Mouse (Mus musculus) kidney, postnatal 25 days (tissue): Measurements from ENCODE around the gene Brca2.
"Not testable (repeated sequence)": the region's sequence is repeated elsewhere in the genome, so short reads cannot be mapped to it uniquely, and the experiment has no call there.

Source experiments
- DNase-seq, 2 experiments: peaks; one replicate each; pipeline ENCODE4 v3.0.0; 2021; ENCODE audit warnings: mixed read lengths in 2 of 2

Brca2 gene

DNA sequence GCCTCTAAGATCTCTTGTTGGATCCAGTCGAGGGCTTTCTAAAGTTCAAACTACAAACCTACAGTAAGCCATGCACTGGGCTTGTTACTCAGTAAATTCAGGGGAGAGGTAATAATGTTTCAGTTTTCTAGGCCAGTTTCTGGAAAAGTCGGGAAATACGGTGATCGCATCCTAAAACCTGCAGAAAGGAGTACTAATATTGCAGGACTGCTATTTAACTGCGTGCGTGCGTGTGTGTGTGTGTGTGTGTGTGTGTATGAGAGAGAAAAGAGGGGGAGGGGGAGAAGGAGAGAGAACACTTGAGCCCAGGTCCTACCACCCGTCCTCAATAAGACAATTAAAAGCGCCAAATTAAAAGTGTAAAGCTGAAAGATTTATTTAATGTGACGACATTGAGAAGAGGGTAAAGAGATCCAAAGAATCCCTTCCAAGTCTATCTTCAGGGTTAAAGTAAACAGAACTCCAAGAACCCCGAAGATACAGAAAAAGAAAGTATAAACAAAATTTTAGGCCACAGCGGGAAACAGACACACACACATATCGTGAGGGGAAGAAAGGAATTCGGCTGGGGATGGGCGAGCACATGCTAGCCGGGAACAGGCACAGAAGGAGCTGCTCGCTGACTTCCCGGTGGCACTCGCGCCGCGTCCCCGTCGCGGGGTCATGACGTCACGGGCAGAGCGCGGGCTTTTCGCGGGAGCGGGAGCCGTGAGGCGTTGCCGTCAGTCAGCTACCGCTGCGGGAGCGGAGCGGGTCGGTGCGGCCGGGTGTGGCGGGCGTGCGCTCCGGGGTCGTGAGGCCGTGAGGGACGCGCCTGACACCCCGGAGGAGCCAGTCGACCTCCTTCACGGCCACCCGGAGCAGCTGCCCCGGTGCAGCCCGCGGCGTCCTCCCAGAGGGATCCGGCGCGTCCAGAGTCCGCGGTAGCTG is at the start of gene Brca2:
Gene Brca2 (plus strand): TSS at position 694 of the 930 bp plus-strand sequence.
- peak; percentile 90 to 94 for DNase-seq

DNA sequence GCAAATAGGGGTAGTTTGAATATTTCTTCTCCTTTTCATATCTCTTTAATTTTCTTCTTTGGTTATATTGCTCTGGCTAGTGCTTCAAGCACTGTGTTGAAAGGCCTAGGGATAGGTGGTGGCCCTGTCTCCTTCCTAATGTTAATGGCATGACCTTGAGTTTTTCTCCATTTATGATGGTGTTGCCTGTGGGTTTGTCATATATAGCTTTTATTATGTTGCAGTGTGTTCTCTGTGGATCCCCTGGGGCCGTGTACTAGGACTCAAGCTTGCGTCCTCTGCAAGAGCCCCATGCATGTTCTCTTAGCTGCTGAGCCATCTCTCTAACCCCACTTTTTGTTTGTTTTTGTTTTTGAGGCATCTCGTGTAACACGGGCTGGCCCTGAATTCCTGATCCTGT is 45.1 kb upstream of the Brca2 start:
- DNase-seq, result no peak

DNA sequence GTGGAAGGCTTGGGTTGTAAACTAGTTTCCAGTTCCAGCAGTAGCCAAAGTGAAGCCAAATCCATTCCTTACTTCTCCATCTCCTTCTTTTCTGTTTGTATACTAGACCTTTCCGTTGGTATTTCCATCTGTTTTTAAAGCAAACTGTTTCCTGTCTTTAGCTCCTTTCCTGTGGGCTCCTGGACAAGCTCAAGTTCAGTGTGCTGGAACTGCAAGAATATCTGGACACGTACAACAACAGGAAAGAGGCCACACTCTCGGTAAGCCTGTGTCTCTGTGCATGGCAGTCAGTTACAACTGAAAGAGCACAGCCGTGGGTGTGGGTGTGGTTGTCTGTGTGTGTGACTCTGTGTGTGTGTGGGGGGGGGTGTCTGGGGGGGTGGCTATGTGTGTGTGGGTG is 43.8 kb upstream of the Brca2 start:
- peak in 1 of 2 experiments; percentile 46 for DNase-seq

- peak in 1 of 2 experiments; percentile 65 for DNase-seq
These were observed 37.2 kb upstream of the Brca2 start for GRCm38 (mm10) chr5:150485198-150485597.

- DNase-seq, result no peak
These were observed 32.1 kb upstream of the Brca2 start for GRCm38 (mm10) chr5:150490285-150490684.

DNA sequence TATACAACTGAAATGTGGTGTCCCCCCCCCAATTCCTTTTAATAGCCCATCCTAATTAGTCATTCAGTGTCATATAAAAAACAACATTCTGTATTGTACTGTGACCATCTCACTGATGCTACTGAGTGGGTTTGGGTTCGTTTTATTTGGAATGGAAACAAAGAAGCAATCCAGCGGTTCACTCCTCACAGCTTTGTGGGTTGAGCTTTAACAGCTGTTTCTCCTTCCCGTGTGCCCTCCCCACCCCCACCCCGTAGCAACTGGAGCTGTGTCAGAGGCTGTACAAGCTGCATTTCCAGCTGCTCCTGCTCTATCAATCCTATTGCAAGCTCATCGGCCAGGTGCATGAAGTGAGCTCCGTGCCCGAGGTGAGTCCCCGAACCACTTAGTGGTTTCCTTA is 31.6 kb upstream of the Brca2 start:
- DNase-seq, result no peak

- not testable (repeated sequence) for DNase-seq
These were observed 30.8 kb upstream of the Brca2 start for GRCm38 (mm10) chr5:150491573-150492173.

DNA sequence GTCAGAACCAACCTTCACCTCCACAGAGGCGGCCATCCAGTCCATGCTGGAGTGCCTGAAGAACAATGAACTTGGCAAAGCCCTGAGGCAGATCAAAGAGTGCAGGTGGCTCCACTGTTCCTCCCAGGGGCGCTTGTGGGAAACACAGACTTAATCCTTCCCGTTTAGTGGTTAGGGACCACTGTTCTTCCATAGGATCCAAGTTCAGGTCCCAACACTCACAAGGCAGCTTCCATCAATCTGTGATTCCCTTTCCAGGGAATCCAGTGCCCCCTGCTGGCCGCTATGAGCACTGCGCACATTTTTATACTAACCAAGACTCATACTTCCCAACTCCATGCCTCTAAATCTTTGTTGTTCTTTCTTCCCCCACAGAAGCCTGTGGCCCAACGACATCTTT is 26.6 kb upstream of the Brca2 start:
- peak in 1 of 2 experiments; percentile 60 for DNase-seq

GRCm38 (mm10) chr5:150510451-150511225 is 11.8 kb upstream of the Brca2 start:
- DNase-seq, result no peak

GRCm38 (mm10) chr5:150513264-150513663 is 9.2 kb upstream of the Brca2 start:
- no peak for DNase-seq

GRCm38 (mm10) chr5:150514027-150514426 is 8.4 kb upstream of the Brca2 start:
- no peak for DNase-seq

GRCm38 (mm10) chr5:150518064-150518463 is 4.4 kb upstream of the Brca2 start, which contains the start of gene Zar1l:
Zar1l (minus strand) TSS chr5:150518164.
- DNase-seq, result no peak

DNA sequence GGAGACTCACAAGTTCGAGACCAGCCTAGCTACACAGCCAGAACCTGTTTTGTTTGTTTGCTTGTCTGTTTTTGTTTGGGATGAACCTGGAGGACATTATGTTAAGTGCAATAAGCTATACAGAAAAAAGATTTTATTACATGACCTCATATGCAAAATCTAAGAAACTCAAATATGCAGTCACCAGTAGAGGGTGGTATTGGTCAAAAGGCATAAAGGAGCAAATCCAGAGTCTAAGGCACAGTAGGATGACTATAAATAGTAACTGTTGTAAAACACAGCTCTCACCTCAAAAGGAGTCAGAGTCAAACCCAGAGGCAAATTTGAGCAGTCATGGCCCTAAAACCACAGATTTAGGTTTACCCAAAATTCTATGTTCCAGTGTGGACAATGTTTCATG is 2.9 kb upstream of the Brca2 start:
- DNase-seq, result no peak

DNA sequence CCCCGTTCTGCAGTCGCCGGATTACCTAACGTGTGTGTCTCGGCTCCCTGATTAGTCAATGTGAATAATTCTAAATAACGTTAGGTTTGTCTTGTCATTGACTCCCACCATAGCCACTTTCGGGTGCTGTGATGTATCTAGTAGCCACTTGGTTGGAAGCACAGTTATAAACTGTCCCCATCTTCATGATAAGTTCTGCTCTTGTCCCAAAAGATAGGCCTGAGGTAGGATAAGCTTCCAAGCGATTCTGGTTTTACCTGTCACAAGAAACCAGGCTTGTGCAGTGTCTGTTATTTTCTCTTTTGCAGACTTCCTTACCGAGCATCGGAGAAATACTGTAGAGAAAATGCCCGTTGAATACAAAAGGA is 421 bp downstream of the Brca2 start:
- DNase-seq, result no peak

- DNase-seq, result no peak
These were observed 2.8 kb downstream of the Brca2 start for GRCm38 (mm10) chr5:150525239-150525638.

DNA sequence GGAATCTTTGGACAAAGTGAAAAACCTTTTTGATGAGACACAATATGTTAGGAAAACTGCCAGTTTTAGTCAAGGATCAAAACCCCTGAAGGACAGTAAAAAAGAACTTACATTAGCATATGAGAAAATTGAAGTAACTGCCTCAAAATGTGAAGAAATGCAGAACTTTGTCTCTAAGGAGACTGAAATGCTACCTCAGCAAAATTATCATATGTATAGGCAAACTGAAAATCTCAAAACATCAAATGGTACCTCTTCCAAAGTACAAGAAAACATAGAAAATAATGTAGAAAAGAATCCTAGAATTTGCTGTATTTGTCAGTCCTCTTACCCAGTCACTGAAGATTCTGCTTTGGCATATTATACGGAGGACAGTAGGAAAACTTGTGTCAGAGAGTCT is 18.9 kb downstream of the Brca2 start:
- DNase-seq, result no peak

GRCm38 (mm10) chr5:150543184-150543583 is 20.8 kb downstream of the Brca2 start:
- no peak for DNase-seq

GRCm38 (mm10) chr5:150551637-150552036 is 29.2 kb downstream of the Brca2 start:
- no peak for DNase-seq

GRCm38 (mm10) chr5:150559519-150560103 is 37.2 kb downstream of the Brca2 start:
- DNase-seq, result no peak

DNA sequence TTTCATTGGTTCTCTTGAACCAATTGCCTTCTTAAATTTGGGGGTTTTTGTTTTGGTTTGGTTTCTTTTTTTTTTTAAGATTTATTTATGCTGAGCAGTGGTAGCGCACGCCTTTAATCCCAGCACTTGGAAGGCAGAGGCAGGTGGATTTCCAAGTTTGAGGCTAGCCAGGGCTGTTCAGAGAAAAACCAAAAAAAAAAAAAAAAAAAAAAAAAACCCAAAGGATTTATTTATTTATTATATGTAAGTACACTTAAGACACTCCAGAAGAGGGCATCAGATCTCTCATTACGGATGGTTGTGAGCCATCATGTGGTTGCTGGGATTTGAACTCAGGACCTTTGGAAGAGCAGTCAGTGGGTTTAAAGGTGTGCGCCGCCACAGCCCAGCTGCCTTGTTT is 38.4 kb downstream of the Brca2 start:
- no peak for DNase-seq

- DNase-seq, result no peak
These were observed 38.9 kb downstream of the Brca2 start for GRCm38 (mm10) chr5:150561376-150561775.

- no peak for DNase-seq
These were observed 39.4 kb downstream of the Brca2 start for GRCm38 (mm10) chr5:150561783-150562182.

DNA sequence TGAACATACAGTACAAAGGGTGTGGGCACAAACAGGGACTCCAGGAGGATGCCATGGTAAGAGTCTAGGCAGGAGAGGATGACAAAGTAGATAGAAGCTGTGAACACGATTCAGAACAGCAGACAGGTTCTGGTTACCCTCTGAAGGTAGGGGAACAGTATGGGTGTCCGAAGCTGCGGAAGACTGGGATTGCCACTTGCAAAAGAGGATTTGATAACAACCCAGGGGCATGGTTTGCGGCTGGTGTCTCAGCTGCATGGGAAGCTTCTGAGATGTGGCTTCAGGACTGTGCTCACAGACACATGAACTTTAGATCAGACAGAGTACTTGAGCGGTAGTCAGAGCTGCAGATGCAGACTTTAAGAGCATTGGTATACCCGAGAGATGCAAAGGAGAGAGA is 42.0 kb downstream of the Brca2 start:
- no peak for DNase-seq
